Mouse (Mus musculus) embryo, embryonic 10.5 days (tissue): Measurements from ENCODE around the gene Ebf1.
A peak's percentile ranks its signal among the peaks of the same experiment; 100 is the strongest.

Experiments used
- DNase-seq: peaks from one replicate; pipeline ENCODE4 v3.0.0-alpha.2; 2015; ENCODE audit warnings: low spot score

Gene Ebf1

DNA sequence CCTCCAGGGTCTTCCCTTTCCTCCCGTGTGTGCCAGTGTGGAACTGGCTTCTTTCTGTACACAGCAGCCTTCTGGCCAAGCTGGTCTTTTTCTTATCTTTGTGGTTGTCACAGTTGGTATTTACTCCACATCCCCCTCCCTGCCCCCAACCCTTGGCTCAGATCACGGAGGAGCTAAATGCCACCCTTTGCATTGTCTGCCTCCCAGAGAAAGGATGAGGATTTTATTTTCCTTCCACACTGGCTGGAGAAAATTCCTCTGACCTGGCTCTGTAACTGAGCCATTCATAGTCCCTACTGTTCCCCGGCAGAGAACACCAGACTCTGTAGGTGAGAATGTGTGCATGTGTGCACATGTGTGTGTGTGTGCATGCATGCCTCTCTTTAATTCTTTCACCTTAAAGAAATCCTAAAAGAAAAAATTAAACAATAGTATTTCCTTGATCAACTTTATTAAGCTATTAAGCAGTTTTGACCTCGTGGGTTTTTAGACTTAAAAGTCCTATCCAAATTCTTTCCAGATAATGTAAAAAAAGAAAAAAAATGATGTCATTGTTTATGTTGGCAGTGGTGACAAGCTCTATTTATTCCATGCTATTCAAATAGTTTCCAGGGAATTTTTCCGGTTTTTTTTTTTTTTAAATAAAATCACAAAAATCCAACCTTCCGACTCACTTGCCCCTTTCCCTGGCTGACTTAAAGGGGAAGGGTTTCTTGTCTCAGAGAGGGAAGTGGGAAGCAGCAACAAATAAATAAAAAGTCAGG lies 123.3 kb downstream of the Ebf1 start:
- peak; percentile 52 for DNase-seq

DNA sequence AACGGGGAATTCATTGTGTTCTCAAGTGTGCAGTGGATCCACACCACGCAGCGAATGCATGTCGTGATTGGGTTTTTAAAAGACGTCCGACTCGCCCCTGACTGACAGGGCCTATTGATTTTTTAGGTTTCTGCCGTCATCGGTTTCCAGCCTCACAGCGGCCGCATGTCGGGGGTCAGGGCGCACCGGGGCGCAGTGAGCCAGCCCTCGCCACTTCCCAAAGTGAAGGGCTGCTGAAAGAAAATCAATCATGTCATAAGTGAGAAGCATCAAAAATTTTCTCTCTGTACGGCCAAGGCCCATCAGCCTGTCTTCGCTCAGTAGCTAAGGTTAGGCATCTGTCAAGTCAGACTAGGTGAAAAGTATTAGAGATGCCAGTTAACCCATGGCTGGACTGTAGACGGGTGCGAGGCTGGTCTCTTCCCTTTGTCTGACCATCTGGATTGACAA lies 124.0 kb downstream of the Ebf1 start:
- no peak for DNase-seq

DNA sequence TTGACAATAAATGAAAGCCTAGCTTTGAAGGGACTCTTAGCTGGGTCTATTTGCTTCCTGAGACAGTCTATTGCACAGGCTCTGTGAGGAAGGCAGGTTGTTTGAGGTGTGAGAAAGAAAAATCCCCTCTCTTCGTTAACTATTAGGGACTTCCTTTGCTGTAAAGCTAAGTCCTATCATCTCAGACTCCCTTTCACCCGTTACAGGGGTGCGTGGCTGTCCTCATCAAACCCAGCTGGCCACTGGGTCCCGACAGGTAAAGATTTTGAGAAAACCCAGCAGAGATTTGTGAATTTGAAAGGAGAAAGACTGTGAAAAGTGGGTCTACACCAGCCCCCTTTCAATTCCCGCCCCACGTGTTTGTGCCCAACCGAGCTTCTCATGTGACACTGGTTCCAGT lies 127.3 kb downstream of the Ebf1 start:
- no peak for DNase-seq

DNA sequence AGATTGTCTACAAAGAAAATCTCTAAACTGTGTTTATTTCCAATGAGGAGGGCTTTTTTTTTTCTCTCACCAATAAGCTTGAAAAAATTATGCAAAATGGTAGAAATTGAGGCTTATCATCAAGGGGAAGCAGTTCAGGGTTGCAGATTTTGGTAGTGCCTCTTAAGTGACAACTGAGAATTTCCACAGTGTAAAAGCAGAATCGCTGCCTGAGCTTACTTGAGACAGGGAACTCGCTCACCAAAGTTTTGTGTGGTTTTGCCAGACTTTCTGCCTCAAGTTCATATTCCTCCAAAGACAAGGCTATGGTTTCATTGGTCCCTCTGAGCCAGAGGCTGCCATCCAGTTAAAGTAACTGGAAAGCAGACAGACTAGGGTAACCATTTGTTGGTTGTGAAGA lies 128.8 kb downstream of the Ebf1 start:
- no peak for DNase-seq

DNA sequence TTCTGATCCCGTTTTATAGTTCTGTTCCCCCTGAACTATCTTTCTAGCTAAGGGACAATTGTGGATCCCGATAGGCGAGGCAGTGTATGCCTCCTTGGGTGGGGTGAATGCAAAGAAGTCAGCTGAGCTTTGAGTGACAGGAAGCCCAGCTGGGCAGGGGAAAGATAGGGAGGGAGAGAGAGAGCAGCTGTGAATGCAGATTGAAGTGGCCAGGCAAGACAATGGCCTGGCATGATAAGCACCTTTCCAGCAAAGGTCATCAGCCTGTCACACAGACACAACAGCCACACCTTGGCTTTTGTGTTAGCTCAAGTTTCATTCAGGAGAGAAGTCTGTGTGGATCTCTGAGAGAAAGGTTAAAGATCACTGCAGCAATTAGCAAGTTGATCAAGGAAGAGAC lies 129.6 kb downstream of the Ebf1 start:
- peak; percentile 58 for DNase-seq

DNA sequence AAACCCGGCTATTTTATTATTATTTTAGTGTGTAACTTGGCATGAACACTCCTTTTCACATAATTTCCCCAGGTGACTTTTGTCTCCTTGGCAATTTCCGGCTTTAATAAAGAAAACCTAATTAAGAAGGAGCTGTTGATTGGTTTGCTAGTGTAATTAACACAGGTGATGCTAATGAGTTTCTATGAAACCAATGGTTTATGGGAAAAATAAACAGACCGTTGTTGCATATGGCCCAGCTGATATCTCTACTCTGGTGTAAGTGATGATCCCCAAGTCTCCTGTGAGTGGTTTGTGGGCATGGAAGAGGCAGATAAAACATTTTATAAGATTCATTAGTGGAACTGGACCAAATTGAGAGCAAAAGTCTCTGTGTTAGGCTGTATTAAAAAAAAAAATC lies 132.2 kb downstream of the Ebf1 start:
- DNase-seq = no peak

DNA sequence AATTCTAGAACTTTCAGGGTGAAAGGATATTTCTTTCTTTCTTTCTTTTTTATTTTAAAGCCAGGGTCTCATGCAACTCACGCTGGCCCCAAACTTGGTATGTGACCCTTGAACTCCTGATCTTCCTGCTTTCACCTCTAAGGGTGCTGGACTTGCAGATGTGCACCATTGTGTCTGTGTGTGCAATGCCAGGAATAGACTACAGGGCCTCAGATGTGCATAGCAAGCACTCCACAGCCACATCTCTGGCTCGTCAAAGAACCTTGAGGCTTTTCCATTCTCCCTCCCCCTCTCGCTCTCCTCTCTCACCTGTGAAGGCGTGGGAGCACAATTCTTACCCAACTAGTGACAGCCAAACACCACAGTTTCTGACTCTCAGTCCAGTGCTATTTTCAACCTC lies 137.2 kb downstream of the Ebf1 start:
- no peak for DNase-seq

DNA sequence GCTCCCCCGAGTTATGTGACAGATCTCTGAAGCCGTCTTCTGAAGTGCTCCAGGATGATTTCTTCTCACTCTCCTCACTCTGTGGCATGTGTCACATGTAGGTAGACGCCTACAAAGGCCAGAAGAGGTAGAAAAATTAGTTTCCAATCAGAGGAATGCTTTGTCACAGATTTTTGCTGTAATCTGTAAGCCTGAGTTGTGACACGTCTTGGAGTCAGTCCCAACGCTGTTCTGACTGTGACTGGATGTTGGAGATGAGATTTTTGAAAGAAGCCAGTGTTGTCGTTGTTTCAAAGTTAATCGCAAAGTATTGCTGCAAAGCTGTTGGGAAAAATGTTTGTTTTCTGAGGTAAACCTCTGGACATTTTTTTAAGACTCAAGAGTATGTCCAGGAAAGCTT lies 139.2 kb downstream of the Ebf1 start:
- DNase-seq = no peak

DNA sequence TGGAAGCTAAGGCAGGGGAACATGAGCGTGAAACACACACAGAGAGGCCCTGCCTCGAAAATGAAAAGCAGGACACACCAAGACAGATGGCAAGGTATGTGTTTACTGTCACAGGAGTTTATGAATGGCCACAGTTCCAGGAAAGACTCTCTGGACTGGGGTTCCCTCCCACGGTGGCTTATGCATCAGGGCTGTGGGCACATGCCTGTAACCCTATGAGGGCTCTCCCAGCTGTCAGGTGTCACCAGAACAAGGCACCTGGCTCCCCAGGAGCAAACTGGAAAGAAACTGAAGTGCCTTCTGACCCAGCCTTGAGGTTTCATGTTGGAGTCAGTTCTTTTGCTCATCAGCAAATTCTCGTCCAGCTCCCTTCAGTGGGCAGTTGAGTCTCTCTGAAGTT lies 141.7 kb downstream of the Ebf1 start:
- DNase-seq = no peak

DNA sequence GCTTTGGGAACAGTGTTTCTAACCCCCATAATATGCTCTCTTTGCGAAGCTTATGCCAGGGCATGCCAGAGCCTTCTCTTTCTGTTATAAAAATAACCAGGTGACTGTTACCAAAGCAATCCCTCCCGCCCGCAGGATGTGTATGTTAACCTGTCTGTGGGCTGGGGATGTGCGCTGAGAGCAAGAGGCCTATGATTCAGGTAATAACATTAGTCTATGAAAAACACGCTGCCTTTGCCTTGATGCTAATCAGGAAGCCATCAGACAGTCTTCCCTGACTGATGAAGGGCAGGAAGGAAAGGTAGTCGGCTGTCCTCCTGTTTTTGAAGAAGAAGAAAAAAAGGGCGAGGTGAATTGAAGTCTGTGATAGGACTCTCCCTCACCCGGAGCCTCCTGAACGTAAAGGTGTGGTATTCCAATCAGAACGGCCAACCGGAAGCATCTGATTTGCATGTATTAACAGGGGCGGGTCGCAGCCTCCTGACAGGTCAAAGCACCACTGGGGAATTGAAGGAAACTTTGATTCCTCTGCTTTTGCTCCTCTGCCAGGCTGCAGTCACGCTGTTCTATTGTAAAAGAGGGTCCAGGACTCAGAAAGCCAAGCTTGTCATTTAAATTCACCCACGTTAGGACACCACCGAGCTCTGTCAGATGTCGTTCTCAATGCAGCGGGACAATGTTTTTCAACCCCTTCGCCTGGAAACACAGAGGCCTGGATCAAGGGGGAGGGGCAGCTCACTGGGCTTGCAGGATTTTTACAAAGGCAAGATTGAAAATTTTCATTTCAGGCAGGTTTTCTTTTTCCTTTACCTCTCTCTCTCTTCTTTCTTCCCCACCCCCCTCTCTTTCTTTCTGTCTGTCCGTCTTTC lies 144.2 kb downstream of the Ebf1 start:
- DNase-seq = no peak

DNA sequence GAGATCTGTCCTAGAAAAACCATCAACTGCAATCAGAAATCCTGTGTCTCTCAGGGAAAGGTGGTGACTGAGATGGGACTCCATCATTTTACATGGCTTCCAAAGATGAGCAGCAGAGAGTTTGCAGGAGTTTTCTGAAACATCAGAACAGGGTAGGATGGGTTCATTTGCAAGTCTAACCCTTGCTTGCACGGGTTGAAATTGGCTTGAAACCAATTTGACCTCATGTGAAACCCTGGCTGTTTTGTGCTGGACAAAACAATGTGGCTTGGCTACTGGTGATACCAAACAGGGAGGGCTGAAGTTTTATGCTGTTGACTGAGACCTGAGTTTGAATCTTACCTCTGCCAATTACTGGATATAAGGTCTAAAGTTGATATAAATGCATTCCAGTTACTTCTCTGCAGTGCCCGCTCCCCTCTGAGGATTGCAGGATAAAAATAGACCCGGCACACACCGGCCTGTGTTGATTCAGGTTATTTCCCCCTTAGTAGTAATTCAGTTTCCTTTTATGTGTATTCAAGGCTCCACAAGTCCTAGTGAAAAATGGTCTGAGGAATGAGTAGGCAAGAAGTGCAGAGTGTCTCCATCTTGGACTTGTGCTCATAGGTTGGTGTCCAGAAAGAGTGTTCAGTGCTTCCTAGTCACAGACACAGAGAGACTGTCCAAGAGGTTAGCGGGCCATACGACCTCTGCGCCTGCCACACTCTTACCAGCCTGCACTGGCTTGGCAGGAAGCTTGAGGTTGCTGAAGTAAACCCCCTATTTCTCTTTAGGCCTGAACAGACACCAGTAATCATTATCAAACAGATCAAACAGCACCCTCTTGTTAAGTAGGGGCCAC lies 147.1 kb downstream of the Ebf1 start:
- no peak for DNase-seq

DNA sequence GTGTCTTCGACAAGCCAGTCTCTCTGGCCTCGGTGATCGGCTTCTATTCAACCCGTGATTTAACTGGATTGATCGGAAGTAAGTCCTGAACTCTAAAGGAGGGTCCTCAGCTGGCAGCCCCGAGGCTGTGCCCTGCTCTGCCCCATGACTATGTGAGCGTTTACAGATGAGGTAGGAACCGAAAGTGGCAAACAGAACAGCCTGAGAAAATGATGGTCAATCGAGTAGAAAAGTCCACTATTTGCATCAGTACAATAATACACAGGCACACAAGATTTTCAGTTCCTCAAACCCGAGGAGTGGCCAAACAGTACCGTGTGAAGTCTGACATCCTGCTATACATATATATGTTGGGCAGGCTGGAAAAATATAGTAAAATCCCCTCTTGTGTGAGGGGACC lies 147.9 kb downstream of the Ebf1 start:
- no peak for DNase-seq

DNA sequence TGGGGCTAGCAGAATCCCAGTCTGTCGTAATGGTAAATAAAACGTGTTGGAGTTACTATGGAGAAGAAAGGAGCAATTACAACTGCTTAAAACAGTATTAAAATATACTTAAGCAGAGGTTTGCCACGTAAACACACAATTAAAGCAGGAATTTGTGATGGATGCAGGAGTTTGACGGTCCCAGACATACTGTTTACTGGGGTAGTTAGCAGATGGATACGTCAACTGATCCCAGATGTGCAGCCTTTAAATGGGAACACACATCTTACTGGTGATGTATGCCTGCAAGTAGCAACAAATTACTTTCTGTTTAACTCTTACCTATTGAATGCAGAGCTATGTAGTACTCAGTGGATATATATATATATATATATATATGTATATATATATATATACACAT lies 149.1 kb downstream of the Ebf1 start:
- no peak for DNase-seq

DNA sequence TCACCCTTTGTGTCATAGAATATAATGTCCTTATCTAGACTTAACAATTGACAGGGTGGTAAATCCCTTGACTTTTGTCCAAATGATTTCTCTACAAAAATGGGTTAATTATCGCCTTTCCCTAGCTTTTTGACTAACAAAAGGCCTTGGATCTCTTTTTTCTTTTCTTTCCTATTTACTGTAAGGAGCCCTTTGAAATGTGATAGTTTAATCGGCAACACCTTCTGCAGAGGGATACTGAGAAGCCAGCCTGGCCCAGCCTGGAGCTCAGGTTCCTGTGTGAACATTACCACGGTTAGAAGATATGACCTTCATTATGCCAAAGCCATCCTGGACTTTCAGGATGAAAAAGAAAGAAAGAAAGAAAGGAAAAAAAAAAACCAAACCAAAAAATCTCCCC lies 150.2 kb downstream of the Ebf1 start:
- DNase-seq = peak; percentile 30

DNA sequence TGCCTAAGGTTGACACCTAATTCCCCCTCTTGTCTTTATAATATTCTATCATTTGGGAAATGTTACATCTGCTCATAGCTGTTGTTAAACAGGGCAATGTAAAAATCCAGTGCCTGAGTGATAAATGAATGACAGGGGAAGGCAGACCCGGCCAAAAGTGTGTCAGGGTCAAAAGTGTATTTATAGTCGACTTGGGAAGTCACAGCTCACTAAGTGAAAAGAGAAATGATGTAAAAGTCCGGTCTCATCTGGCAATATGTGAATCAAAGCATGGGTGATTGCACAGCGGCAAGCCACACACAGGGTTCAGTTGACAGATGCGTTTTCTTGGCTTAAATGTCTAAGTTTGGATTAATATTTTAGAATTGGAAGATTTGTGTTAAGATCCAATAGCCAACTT lies 151.2 kb downstream of the Ebf1 start:
- DNase-seq = no peak

DNA sequence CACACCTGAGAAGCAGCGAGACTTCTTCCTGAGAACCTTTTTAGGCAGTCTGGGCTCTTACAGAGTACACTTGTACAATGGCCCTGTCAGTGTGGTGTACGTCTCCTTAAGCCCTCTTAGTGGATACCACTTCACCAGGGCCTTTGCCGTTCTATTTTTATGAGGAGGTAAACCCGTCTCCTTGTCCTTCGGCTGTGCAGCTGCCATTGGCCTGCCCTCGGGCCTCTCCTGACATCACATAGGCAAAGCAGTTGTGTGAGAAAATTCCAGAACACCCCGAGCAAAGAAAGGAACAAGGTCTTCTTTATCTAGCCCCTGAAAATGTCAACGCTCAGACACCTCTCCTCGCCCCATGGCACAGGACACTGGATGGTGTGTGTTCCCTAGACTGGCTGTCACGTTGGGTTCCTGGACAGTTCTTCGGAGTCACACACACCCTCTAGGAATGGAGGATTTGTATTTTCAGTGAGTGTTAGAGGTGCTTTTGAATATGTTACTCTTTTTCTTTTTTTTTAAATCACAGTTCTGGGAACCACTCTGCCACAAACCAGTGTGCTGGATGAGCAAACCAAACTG lies 154.0 kb downstream of the Ebf1 start:
- DNase-seq = no peak

DNA sequence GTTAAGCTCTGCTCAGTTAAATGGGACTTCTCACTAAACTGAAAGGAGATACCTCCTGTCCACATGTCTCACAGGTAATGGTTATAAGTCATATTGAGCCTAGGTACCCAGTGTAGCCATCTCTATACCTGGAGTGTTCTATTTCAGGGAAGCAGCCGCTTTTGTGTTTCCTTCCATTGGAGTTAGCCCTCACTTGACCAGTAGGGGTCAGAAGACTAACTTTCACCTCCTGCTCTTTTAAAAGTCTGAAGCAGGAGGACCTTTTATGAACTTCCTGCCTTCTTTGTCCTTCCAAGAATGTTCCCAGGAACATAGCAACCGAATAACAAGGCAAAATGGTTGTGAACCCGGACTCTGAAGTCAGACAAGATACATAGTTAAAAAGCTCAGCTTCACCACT lies 157.3 kb downstream of the Ebf1 start:
- DNase-seq = no peak

DNA sequence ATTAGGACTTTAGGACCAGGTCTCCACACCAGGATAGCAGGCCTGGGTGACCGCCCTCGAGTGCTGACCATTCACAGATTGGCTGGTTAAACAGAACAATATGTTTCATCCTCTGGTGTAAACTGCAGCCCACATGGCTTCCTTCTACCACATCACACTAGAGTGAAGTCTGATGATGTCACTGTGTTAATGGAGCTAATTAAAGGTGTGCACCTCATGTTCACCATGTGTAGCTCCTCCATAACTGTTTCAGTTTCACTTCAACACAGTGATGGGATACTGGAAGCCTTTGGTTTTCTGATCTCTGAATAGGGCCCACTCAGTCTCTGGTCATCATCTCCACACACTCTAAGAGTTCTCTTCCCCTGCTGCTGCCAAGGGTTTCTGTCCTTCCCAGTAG lies 158.4 kb downstream of the Ebf1 start:
- DNase-seq = no peak

DNA sequence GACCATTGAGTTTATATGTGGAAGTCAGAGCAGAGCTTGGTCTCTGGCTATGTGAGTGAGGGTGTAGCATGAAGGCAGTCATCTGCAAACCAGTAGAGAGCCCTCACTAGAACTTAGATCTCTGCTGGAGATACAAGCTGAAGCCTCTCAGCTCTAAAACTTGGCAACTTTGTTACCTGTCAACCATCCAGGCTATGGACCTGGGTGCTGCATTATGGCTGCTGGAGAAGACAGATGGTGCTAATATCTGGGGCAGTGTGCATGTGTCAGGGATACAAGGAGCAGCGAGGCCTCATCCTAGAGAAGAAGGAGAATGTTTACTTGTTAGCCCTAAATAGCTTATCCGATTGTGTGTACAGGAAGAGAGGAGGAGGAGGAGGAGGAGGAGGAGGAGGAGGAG lies 159.4 kb downstream of the Ebf1 start:
- no peak for DNase-seq

DNA sequence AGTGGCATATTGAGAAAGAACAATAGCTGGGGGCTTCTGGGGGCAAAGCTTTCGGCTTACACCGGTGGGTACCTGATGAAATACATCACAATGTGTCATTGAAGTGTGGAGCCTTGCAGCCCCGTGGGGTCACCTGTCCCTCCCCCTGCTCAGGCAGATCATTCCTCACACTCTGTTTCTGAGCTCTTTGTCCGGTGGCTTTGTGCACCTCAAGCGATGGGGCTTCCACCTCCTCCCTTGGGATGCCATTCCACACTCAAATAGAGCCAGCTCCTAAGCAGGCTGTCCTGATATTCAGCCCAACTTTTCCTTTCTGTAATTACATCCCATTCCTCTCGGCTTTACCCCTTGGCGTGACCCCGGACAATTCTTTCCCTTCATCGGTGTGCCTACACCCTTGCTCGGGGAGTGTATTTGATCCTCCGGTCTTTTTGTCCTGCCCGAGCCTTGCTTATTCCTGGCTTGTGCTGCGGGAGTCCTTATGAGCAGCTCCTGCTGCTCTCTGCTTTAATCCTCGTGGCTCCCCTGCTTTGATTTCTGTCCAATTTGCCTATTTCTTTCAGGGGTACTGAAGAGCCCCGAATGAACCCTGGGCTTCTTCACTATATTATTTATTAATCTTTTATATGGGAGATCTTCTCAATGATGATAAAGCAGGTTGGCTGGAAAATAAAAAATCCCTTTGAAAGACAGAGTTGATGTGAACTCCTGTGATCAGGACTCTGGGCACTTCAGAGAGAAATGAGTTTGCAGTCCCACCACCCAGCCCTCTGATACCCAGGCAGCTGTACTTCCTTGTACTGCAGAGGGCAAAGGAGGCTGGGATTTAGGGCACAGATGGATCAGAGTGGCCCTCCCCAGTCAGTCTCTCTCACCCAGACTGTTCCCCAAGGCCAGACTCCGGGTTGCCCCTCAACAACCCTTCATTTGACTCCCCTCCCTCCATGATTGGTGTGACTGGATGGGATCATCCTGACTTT lies 160.5 kb downstream of the Ebf1 start:
- no peak for DNase-seq

DNA sequence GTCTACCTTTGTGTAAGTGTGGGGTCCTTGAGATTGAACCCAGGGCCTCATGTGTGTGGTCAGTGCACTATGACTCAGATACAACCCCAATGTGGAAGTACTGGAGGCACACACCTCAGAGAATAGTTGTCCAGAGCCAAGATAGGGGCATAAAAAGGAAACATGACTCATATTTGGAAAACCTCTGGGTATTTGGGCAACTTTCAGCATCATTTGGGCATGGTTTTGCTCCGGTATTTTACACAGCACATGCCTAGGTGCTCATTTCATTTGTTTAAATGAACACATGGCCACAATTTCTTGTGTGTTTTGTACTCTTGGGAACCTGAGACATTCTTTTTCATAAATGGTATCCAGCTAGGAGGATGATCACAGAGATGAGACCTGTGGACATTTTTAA lies 161.9 kb downstream of the Ebf1 start:
- no peak for DNase-seq
